Mouse (Mus musculus): Measurements from ENCODE around the gene Usp54.
"Not testable (repeated sequence)": the region's sequence is repeated elsewhere in the genome, so short reads cannot be mapped to it uniquely, and the experiment has no call there.

The Usp54 gene

GRCm38 (mm10) chr14:20655731-20656130 lies 14.9 kb upstream of the Usp54 start:
- CTCF ChIA-PET, result interaction anchor here (0.6 kb wide), 1 partner anchor 917 kb away, joined by 4 read pairs; no protein-coding TSS in a partner anchor

GRCm38 (mm10) chr14:20654690-20655421 lies 14.0 kb upstream of the Usp54 start:
- CTCF ChIA-PET, result no interaction called here

GRCm38 (mm10) chr14:20651722-20652256 lies 10.9 kb upstream of the Usp54 start:
- CTCF ChIA-PET, result interaction anchor here (0.6 to 1.2 kb wide), 2 partner anchors 13 to 257 kb away, joined by 3 to 5 read pairs; no protein-coding TSS in a partner anchor

GRCm38 (mm10) chr14:20651000-20651399 lies 10.1 kb upstream of the Usp54 start:
- CTCF ChIA-PET, result interaction anchor here (0.6 kb wide), 1 partner anchor 256 kb away, joined by 3 read pairs; no protein-coding TSS in a partner anchor

- CTCF ChIA-PET, result no interaction called here
These were observed 5.5 kb upstream of the Usp54 start for GRCm38 (mm10) chr14:20646381-20646780.

- CTCF ChIA-PET, result no interaction called here
These were observed 4.7 kb upstream of the Usp54 start for GRCm38 (mm10) chr14:20645547-20645946.

GRCm38 (mm10) chr14:20641438-20641875 lies 594 bp upstream of the Usp54 start:
- CTCF ChIA-PET, result no interaction called here

GRCm38 (mm10) chr14:20639918-20640619 lies 794 bp downstream of the Usp54 start:
- CTCF ChIA-PET, result interaction anchor here (0.6 to 1.3 kb wide), 2 partner anchors 12 to 15 kb away, joined by 3 to 5 read pairs; no protein-coding TSS in a partner anchor

GRCm38 (mm10) chr14:20638702-20639101 lies 2.2 kb downstream of the Usp54 start:
- CTCF ChIA-PET, result interaction anchor here (1.3 kb wide), 1 partner anchor 14 kb away, joined by 5 read pairs; no protein-coding TSS in a partner anchor

GRCm38 (mm10) chr14:20637818-20638574 lies 2.9 kb downstream of the Usp54 start:
- CTCF ChIA-PET, result no interaction called here

GRCm38 (mm10) chr14:20636968-20637367 lies 3.9 kb downstream of the Usp54 start:
- CTCF ChIA-PET, result not testable (repeated sequence)

- CTCF ChIA-PET, result no interaction called here
These were observed 5.3 kb downstream of the Usp54 start for GRCm38 (mm10) chr14:20635546-20635945.

GRCm38 (mm10) chr14:20631253-20631652 lies 9.6 kb downstream of the Usp54 start:
- CTCF ChIA-PET, result interaction anchor here (0.6 kb wide), 1 partner anchor 40 kb away, joined by 4 read pairs; no protein-coding TSS in a partner anchor

GRCm38 (mm10) chr14:20626971-20627370 lies 13.9 kb downstream of the Usp54 start:
- CTCF ChIA-PET, result no interaction called here

GRCm38 (mm10) chr14:20626447-20626846 lies 14.4 kb downstream of the Usp54 start:
- CTCF ChIA-PET, result no interaction called here

GRCm38 (mm10) chr14:20622907-20623306 lies 18.0 kb downstream of the Usp54 start:
- CTCF ChIA-PET, result no interaction called here

- CTCF ChIA-PET, result no interaction called here
These were observed 18.5 kb downstream of the Usp54 start for GRCm38 (mm10) chr14:20622412-20622811.

- CTCF ChIA-PET, result no interaction called here
These were observed 19.0 kb downstream of the Usp54 start for GRCm38 (mm10) chr14:20621903-20622302.

GRCm38 (mm10) chr14:20619131-20619530 lies 21.7 kb downstream of the Usp54 start:
- CTCF ChIA-PET, result no interaction called here

- CTCF ChIA-PET, result interaction anchor here (1.0 kb wide), 1 partner anchor 41 kb away, joined by 3 read pairs; no protein-coding TSS in a partner anchor
These were observed 22.7 kb downstream of the Usp54 start for GRCm38 (mm10) chr14:20618211-20618610.

GRCm38 (mm10) chr14:20616421-20616820 lies 24.4 kb downstream of the Usp54 start:
- CTCF ChIA-PET, result no interaction called here

GRCm38 (mm10) chr14:20615075-20615474 lies 25.8 kb downstream of the Usp54 start:
- CTCF ChIA-PET, result no interaction called here
